Mouse (Mus musculus): ENCODE measurements around the gene Wfdc6b. TPM values are rescaled to one million over a fixed set of nuclear protein-coding genes. Genes with fewer than 3 reads are reported as not detected.

Wfdc6b gene
- total RNA-seq, 2 experiments from 2014 or later: not detected

Other genes starting within 250 kb of the Wfdc6b start
- 10 to 100 TPM; 12.2 to 21.3 TPM for gene Slpi, start 224.4 kb upstream of the Wfdc6b start, total RNA-seq (2021)
- not detected for gene Rbpjl, start 210.4 kb upstream of the Wfdc6b start, total RNA-seq (2021)
- under 1 TPM; 0.36 to 0.45 TPM for gene Matn4, start 208.4 kb upstream of the Wfdc6b start, total RNA-seq (2021)
- gene Sdc4, start 169.6 kb upstream of the Wfdc6b start, total RNA-seq (2021): 10 to 100 TPM; 18.7 to 34.2 TPM
- 10 to 100 TPM; 23.0 to 23.1 TPM for gene Sys1, start 156.6 kb upstream of the Wfdc6b start, total RNA-seq (2021)
- 10 to 100 TPM in 1 of 2 experiments, 1 to 10 TPM in 1; 3.7 to 11.1 TPM for gene Gm20458, start 152.6 kb upstream of the Wfdc6b start, total RNA-seq (2021)
- not detected for gene Trp53tg5, start 139.8 kb upstream of the Wfdc6b start, total RNA-seq (2021)
- 10 to 100 TPM in 1 of 2 experiments, 1 to 10 TPM in 1; 9.4 to 10.7 TPM for gene Dbndd2, start 127.4 kb upstream of the Wfdc6b start, total RNA-seq (2021)
- 10 to 100 TPM; 28.7 to 32.6 TPM for gene Pigt, start 116.0 kb upstream of the Wfdc6b start, total RNA-seq (2021)
- 10 to 100 TPM in 1 of 2 experiments, 1 to 10 TPM in 1; 1.0 to 11.8 TPM for gene Wfdc2, start 51.1 kb upstream of the Wfdc6b start, total RNA-seq (2021)
- not detected for gene Spint3, start 40.1 kb upstream of the Wfdc6b start, total RNA-seq (2021)
- gene Wfdc6a, start 28.1 kb upstream of the Wfdc6b start, total RNA-seq (2021): not detected
- gene Eppin, start 19.9 kb upstream of the Wfdc6b start, total RNA-seq (2021): not detected
- not detected for gene Wfdc8, start 104 bp downstream of the Wfdc6b start, total RNA-seq (2021)
- not detected for gene Wfdc16, start 25.3 kb downstream of the Wfdc6b start, total RNA-seq (2021)
- gene Wfdc10, start 42.5 kb downstream of the Wfdc6b start, total RNA-seq (2021): under 1 TPM in 1 of 2 experiments, not detected in 1; 0.72 TPM
- gene Wfdc9, start 43.1 kb downstream of the Wfdc6b start, total RNA-seq (2021): not detected
- gene Wfdc11, start 60.6 kb downstream of the Wfdc6b start, total RNA-seq (2021): not detected
- gene Wfdc13, start 71.6 kb downstream of the Wfdc6b start, total RNA-seq (2021): not detected
- not detected for gene Spint4, start 85.0 kb downstream of the Wfdc6b start, total RNA-seq (2021)
- not detected for gene Spint5, start 101.8 kb downstream of the Wfdc6b start, total RNA-seq (2021)
- gene Wfdc3, start 132.4 kb downstream of the Wfdc6b start, total RNA-seq (2021): under 1 TPM; 0.25 to 0.62 TPM
- gene Dnttip1, start 132.5 kb downstream of the Wfdc6b start, total RNA-seq (2021): 10 to 100 TPM; 22.0 to 28.8 TPM
- 1 to 10 TPM in 1 of 2 experiments, under 1 TPM in 1; 0.80 to 2.4 TPM for gene Ube2c, start 156.4 kb downstream of the Wfdc6b start, total RNA-seq (2021)
- gene Tnnc2, start 166.4 kb downstream of the Wfdc6b start, total RNA-seq (2021): 1 to 10 TPM in 1 of 2 experiments, not detected in 1; 1.2 TPM
- gene Snx21, start 172.3 kb downstream of the Wfdc6b start, total RNA-seq (2021): 10 to 100 TPM; 23.9 to 25.6 TPM
- 10 to 100 TPM; 12.4 to 12.5 TPM for gene Acot8, start 191.4 kb downstream of the Wfdc6b start, total RNA-seq (2021)
- 1 to 10 TPM; 2.4 to 2.5 TPM for gene Zswim3, start 191.6 kb downstream of the Wfdc6b start, total RNA-seq (2021)
- gene Zswim1, start 209.2 kb downstream of the Wfdc6b start, total RNA-seq (2021): 1 to 10 TPM; 3.8 to 3.9 TPM
- under 1 TPM; 0.67 to 0.75 TPM for gene Spata25, start 215.0 kb downstream of the Wfdc6b start, total RNA-seq (2021)
- gene Ctsa, start 219.4 kb downstream of the Wfdc6b start, total RNA-seq (2021): 10 to 100 TPM; 80.8 to 98.1 TPM
- 10 to 100 TPM; 50.5 to 55.8 TPM for gene Neurl2, start 219.9 kb downstream of the Wfdc6b start, total RNA-seq (2021)
- gene Pltp, start 244.2 kb downstream of the Wfdc6b start, total RNA-seq (2021): 10 to 100 TPM; 37.7 to 39.3 TPM